Mouse (Mus musculus) E14TG2a.4 (cell line): Measurements from ENCODE around the gene Evc.
A peak's percentile ranks its signal among the peaks of the same experiment; 100 is the strongest.

Experiments used
- H3K27me3 ChIP-seq: 2 replicates; pipeline ENCODE4 v1.6.1; 2014; ENCODE audit warnings: low read length, control low read depth; ENCODE audit not compliant: insufficient read depth
- H3K36me3 ChIP-seq: 2 replicates; pipeline ENCODE4 v1.6.1; 2014; ENCODE audit warnings: low read length, control low read depth; ENCODE audit not compliant: insufficient read depth
- H3K4me1 ChIP-seq: replicated peaks from 2 replicates; pipeline ENCODE4 v1.6.1; 2014; ENCODE audit warnings: low read depth, low read length, control low read depth
- H3K4me3 ChIP-seq: replicated peaks from 2 replicates; pipeline ENCODE4 v1.5.1; 2014; ENCODE audit warnings: mild to moderate bottlenecking, low read length
- H3K9me3 ChIP-seq: 2 replicates; pipeline ENCODE4 v1.6.1; 2014; ENCODE audit warnings: low read length, control low read depth
- CTCF ChIP-seq: conservative IDR thresholded peaks from 2 replicates; pipeline ENCODE4 v1.5.1; 2014; ENCODE audit warnings: low read length
- NANOG ChIP-seq: IDR thresholded peaks from 2 replicates; pipeline ENCODE4 v1.6.1; 2014; ENCODE audit warnings: borderline replicate concordance, low read length, mixed read lengths
- POU5F1 ChIP-seq: IDR thresholded peaks from 2 replicates; pipeline ENCODE4 v1.6.1; 2014; ENCODE audit warnings: low read length, borderline replicate concordance

Gene Evc

GRCm38 (mm10) chr5:37289236-37289635 is 47.5 kb downstream of the Evc start:
- H3K4me1 ChIP-seq: peaks cover 15% of the 10 kb centered on the region
- peaks cover 81% of the 10 kb centered on the region for H3K36me3 ChIP-seq
- H3K4me3 ChIP-seq: no peak overlapping the region
- no peaks in the 10 kb centered on the region for H3K9me3 ChIP-seq
- H3K27me3 ChIP-seq: no peaks in the 10 kb centered on the region
- TF ChIP-seq POU5F1: no peak
- TF ChIP-seq CTCF: peak; percentile 82
- no peak for TF ChIP-seq NANOG

GRCm38 (mm10) chr5:37288374-37288773 is 48.3 kb downstream of the Evc start:
- no peaks in the 10 kb centered on the region for H3K27me3 ChIP-seq
- TF ChIP-seq POU5F1: no peak
- TF ChIP-seq CTCF: peak; percentile 78
- no peak for TF ChIP-seq NANOG
- no peak overlapping the region for H3K4me3 ChIP-seq
- H3K9me3 ChIP-seq: no peaks in the 10 kb centered on the region
- H3K36me3 ChIP-seq: peaks cover 90% of the 10 kb centered on the region
- H3K4me1 ChIP-seq: peaks cover 15% of the 10 kb centered on the region

GRCm38 (mm10) chr5:37281021-37281420 is 55.7 kb downstream of the Evc start:
- H3K9me3 ChIP-seq: no peaks in the 10 kb centered on the region

GRCm38 (mm10) chr5:37263816-37264215 is 72.9 kb downstream of the Evc start:
- Histone ChIP-seq H3K27me3 (no peaks in the 10 kb centered on the region), H3K4me1 (peaks cover 22% of the 10 kb centered on the region), H3K9me3 (no peaks in the 10 kb centered on the region), H3K36me3 (peaks cover 49% of the 10 kb centered on the region), H3K4me3 (no peak overlapping the region)
- no peak for TF ChIP-seq NANOG
- TF ChIP-seq POU5F1: no peak
- no peak for TF ChIP-seq CTCF

More at GRCm38 (mm10) chr5:37281021-37281420, 55.7 kb downstream of the Evc start:
- H3K27me3 ChIP-seq: no peaks in the 10 kb centered on the region
- TF ChIP-seq POU5F1 (no peak), NANOG (no peak), CTCF (no peak)
- no peaks in the 10 kb centered on the region for H3K4me1 ChIP-seq
- peaks cover 96% of the 10 kb centered on the region for H3K36me3 ChIP-seq
- H3K4me3 ChIP-seq: no peak overlapping the region

- H3K4me1 ChIP-seq: peaks cover 41% of the 10 kb centered on the region
- H3K27me3 ChIP-seq: no peaks in the 10 kb centered on the region
- H3K4me3 ChIP-seq: no peak overlapping the region
- TF ChIP-seq NANOG (no peak), POU5F1 (no peak), CTCF (no peak)
- H3K36me3 ChIP-seq: peaks cover 36% of the 10 kb centered on the region
- H3K9me3 ChIP-seq: no peaks in the 10 kb centered on the region
Measured at GRCm38 (mm10) chr5:37261734-37262133, 75.0 kb downstream of the Evc start.

- Histone ChIP-seq H3K27me3 (no peaks in the 10 kb centered on the region), H3K9me3 (no peaks in the 10 kb centered on the region), H3K4me1 (peaks cover 81% of the 10 kb centered on the region), H3K4me3 (no peak overlapping the region), H3K36me3 (peaks cover 45% of the 10 kb centered on the region)
- TF ChIP-seq NANOG: no peak
- TF ChIP-seq POU5F1: no peak
- no peak for TF ChIP-seq CTCF
Measured at GRCm38 (mm10) chr5:37257243-37257642, 79.5 kb downstream of the Evc start.

- TF ChIP-seq CTCF: no peak
- no peak for TF ChIP-seq POU5F1
- no peak for TF ChIP-seq NANOG
- H3K36me3 ChIP-seq: peaks cover 47% of the 10 kb centered on the region
- H3K27me3 ChIP-seq: no peaks in the 10 kb centered on the region
- no peaks in the 10 kb centered on the region for H3K9me3 ChIP-seq
- H3K4me1 ChIP-seq: peaks cover 83% of the 10 kb centered on the region
- H3K4me3 ChIP-seq: no peak overlapping the region
Measured at GRCm38 (mm10) chr5:37256823-37257222, 79.9 kb downstream of the Evc start.

- no peak overlapping the region for H3K4me3 ChIP-seq
- TF ChIP-seq CTCF (no peak), NANOG (no peak), POU5F1 (no peak)
- H3K27me3 ChIP-seq: 0 out of 2 replicates have a peak, but pooled peaks cover 3% of the 10 kb centered on the region
- H3K36me3 ChIP-seq: peaks cover 64% of the 10 kb centered on the region
- H3K9me3 ChIP-seq: no peaks in the 10 kb centered on the region
- H3K4me1 ChIP-seq: peaks cover 96% of the 10 kb centered on the region
Measured at GRCm38 (mm10) chr5:37254523-37254922, 82.2 kb downstream of the Evc start.
